ENCODE assay signal across 8 mouse cellular contexts in the genomic region with DNA sequence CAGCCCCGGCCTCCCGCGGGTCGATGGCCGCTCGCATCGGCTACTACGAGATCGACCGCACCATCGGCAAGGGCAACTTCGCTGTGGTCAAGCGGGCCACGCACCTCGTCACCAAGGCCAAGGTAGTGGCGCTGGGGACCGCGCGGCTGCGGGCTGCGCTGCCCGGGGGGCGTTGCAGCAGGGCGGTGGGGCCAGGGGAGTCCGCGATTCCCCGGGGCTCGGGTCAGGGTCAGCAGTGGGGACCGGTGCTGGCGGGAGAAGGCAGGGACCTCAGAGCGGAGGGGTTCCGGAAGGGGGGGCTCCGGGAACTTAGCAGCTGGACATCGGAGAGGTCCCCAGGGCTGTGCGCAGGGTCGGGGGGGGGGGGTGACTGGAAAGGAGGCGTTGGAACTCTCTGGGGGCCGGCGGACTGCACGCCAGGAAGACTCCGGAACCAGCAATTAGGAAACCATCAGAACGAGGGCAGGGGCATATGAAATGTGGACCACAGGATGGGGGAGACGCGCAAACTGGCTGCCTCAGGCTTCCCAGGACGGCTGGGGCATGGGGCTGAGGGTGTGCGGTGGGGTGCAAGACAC. TPM values are rescaled to one million over a fixed set of nuclear protein-coding genes. Genes with fewer than 3 reads are reported as not detected.
DNase-seq lines count a peak whose midpoint lies in the region; ATAC-seq and TF ChIP-seq lines count a peak whose summit lies in the region.

No protein-coding gene starts in this region.

- TF ChIP-seq CTCF in ES-Bruce4 (IDR thresholded peaks at IDR 0.05; ENCODE audit: low read depth, low read length), result no peak
- TF ChIP-seq CTCF in cortical plate, adult 2 months (IDR thresholded peaks at IDR 0.05; ENCODE audit: extremely low read depth, insufficient read depth, low read length), result no peak

- peaks cover 51% of the 10 kb centered on the region for H3K79me2 ChIP-seq in macrophage (ENCODE audit: inconsistent target)

- H3K9ac ChIP-seq in ES-Bruce4 (ENCODE audit: low read depth, poor library complexity, severe bottlenecking), result peak overlapping the region; percentile 97
- peak overlapping the region; percentile 98 for H3K9ac ChIP-seq in heart, embryonic 11.5 days (ENCODE audit: low read depth, low read length)
- peak overlapping the region; percentile 93 for H3K9ac ChIP-seq in kidney, embryonic 16.5 days (replicated peaks; ENCODE audit: low read length)

- no peaks in the 10 kb centered on the region for H3K27me3 ChIP-seq in ES-Bruce4 (ENCODE audit: control insufficient read depth, insufficient read depth, low read length, poor library complexity, severe bottlenecking)
- no peaks in the 10 kb centered on the region for H3K27me3 ChIP-seq in heart, embryonic 11.5 days (ENCODE audit: control insufficient read depth, insufficient read depth, low read length)
- H3K27me3 ChIP-seq in kidney, embryonic 16.5 days (ENCODE audit: insufficient read depth, low read length), result no peaks in the 10 kb centered on the region
- no peaks in the 10 kb centered on the region for H3K27me3 ChIP-seq in splenic B cell, adult 2 months (ENCODE audit: control insufficient read depth, insufficient read depth, low read length, poor library complexity, severe bottlenecking)

- peak; percentile 30 to 42 for DNase-seq in frontal cortex, postnatal 14 days (ENCODE audit: low spot score in 2 of 2)
- no peak for DNase-seq in frontal cortex, adult 2 months (ENCODE audit: extremely low spot score in 1 of 2, low spot score in 1 of 2)
- peak; percentile 47 for DNase-seq in splenic B cell, adult 2 months (ENCODE audit: low read depth, low spot score)

- H3K36me3 ChIP-seq in ES-Bruce4 (ENCODE audit: control insufficient read depth, insufficient read depth, low read length, poor library complexity, severe bottlenecking) (no peaks in the 10 kb centered on the region), macrophage (ENCODE audit: inconsistent target) (no peaks in the 10 kb centered on the region)
- no peaks in the 10 kb centered on the region; the same call in 1 of the 2 replicates for H3K36me3 ChIP-seq in heart, embryonic 11.5 days (ENCODE audit: control insufficient read depth, insufficient read depth, low read length)
- no peaks in the 10 kb centered on the region for H3K36me3 ChIP-seq in kidney, embryonic 16.5 days (ENCODE audit: insufficient read depth, low read length)
- 0 out of 2 replicates have a peak, but pooled peaks cover 1% of the 10 kb centered on the region for H3K36me3 ChIP-seq in splenic B cell, adult 2 months (ENCODE audit: control insufficient read depth, insufficient read depth, low read length, poor library complexity, severe bottlenecking)

- peak overlapping the region; percentile 69 for H3K4me2 ChIP-seq in heart, embryonic 11.5 days
- peak overlapping the region; percentile 78 for H3K4me2 ChIP-seq in kidney, embryonic 16.5 days (replicated peaks; ENCODE audit: low read depth, low read length)

- no peak for TF ChIP-seq POLR2A in ES-Bruce4 (IDR thresholded peaks at IDR 0.05; ENCODE audit: insufficient read depth, low read length)
- TF ChIP-seq POLR2A in cortical plate, adult 2 months (IDR thresholded peaks at IDR 0.05; ENCODE audit: extremely low read depth, insufficient read depth, low read length), result no peak

- peaks cover 4% of the 10 kb centered on the region for H3K4me1 ChIP-seq in ES-Bruce4 (ENCODE audit: control insufficient read depth, insufficient read depth, low read length)
- peaks cover 3% of the 10 kb centered on the region for H3K4me1 ChIP-seq in cortical plate, adult 2 months (ENCODE audit: control insufficient read depth, insufficient read depth, low read length)
- peaks cover 36% of the 10 kb centered on the region for H3K4me1 ChIP-seq in heart, embryonic 11.5 days (ENCODE audit: control insufficient read depth, insufficient read depth, low read length)
- peaks cover 36% of the 10 kb centered on the region for H3K4me1 ChIP-seq in kidney, embryonic 16.5 days (ENCODE audit: insufficient read depth, low read length)

- H3K27ac ChIP-seq in ES-Bruce4 (ENCODE audit: insufficient read depth, low read length) (no peak overlapping the region), macrophage (peak overlapping the region; percentile 53)
- peak overlapping the region; percentile 88 for H3K27ac ChIP-seq in cortical plate, adult 2 months (ENCODE audit: insufficient read depth, low read length)
- H3K27ac ChIP-seq in heart, embryonic 11.5 days (ENCODE audit: low read depth, low read length), result peak overlapping the region; percentile 90
- peak overlapping the region; percentile 94 for H3K27ac ChIP-seq in kidney, embryonic 16.5 days (ENCODE audit: low read length)

- peak overlapping the region; percentile 97 for H3K4me3 ChIP-seq in ES-Bruce4 (ENCODE audit: low read depth, low read length)
- peak overlapping the region; percentile 89 for H3K4me3 ChIP-seq in cortical plate, adult 2 months (ENCODE audit: insufficient read depth, low read length)
- peak overlapping the region; percentile 96 for H3K4me3 ChIP-seq in heart, embryonic 11.5 days (ENCODE audit: low read depth, low read length)
- peak overlapping the region; percentile 97 for H3K4me3 ChIP-seq in kidney, embryonic 16.5 days (ENCODE audit: low read length)
- H3K4me3 ChIP-seq in macrophage (ENCODE audit: inconsistent target), result peak overlapping the region; percentile 67

- no peaks in the 10 kb centered on the region for H3K9me3 ChIP-seq in ES-Bruce4 (replicated peaks; ENCODE audit: control insufficient read depth, insufficient read depth, low read length, poor library complexity, severe bottlenecking)
- no peaks in the 10 kb centered on the region for H3K9me3 ChIP-seq in heart, embryonic 11.5 days (replicated peaks; ENCODE audit: control insufficient read depth, low read length)
- H3K9me3 ChIP-seq in kidney, embryonic 16.5 days (ENCODE audit: low read length), result no peaks in the 10 kb centered on the region

- WGBS in heart, embryonic 11.5 days (ENCODE audit: insufficient replicate concordance), result under 1% methylated on average over 44 of the region's 46 CpGs
- under 1% methylated on average over 45 of the region's 46 CpGs for WGBS in kidney, embryonic 16.5 days
- WGBS in macrophage (ENCODE audit: missing documents), result under 1% methylated on average over 45 of the region's 46 CpGs

- ATAC-seq in heart, embryonic 11.5 days (replicated peaks; ENCODE audit: insufficient number of reproducible peaks, low FRiP score, low TSS enrichment), result peak; percentile 46
- peak; percentile 72 for ATAC-seq in kidney, embryonic 16.5 days (ENCODE audit: low FRiP score, low TSS enrichment)

- TF ChIP-seq EP300 in ES-Bruce4 (IDR thresholded peaks at IDR 0.05; ENCODE audit: insufficient read depth, low read depth, low read length), result no peak

RNA-seq across cellular contexts. Expression of a gene that starts 0.5 kb away (rescaled TPM):
- 54.9 and 56.6 TPM in 2 replicates for polyA plus RNA-seq in frontal cortex, adult 2 months (2012; rRNA removed)
- polyA plus RNA-seq in ES-Bruce4 (2011; ENCODE audit: insufficient read depth, insufficient read length, low read depth, missing spikeins) (23.2 and 28.1 TPM in 2 replicates), macrophage (2018) (23.4 to 34.1 TPM (median 27.7 TPM) in 3 replicates)
- 46.5 and 47.0 TPM in 2 replicates for polyA plus RNA-seq in cortical plate, adult 2 months (2012; rRNA removed)
- polyA plus RNA-seq in heart, embryonic 11.5 days (2014; fragmentation: Nextera tagmentation; extraction: Ambion mirVana), result 10.0 and 10.1 TPM in 2 replicates
- 5.2 and 5.6 TPM in 2 replicates for polyA plus RNA-seq in kidney, embryonic 16.5 days (2015; fragmentation: Nextera tagmentation; extraction: Ambion mirVana)
- total RNA-seq in macrophage (2018; cell fraction: chromatin; rRNA removed), result 100 to 1,000 TPM in 1 of 26 experiments, 10 to 100 TPM in 25; 48.0 to 104 (median 68.7) TPM
- 10 to 100 TPM; 28.5 to 38.5 (median 33.2) TPM for total RNA-seq in macrophage (2018; cell fraction: cytosol; rRNA removed)
- 100 to 1,000 TPM in 1 of 26 experiments, 10 to 100 TPM in 25; 34.7 to 106 (median 47.5) TPM for total RNA-seq in macrophage (2018; cell fraction: nucleus; rRNA removed)

RNA-seq across cellular contexts. Expression of a gene that starts 0.6 kb away (rescaled TPM):
- polyA plus RNA-seq in frontal cortex, adult 2 months (2012; rRNA removed), result 99.0 and 106 TPM in 2 replicates
- polyA plus RNA-seq in ES-Bruce4 (2011; ENCODE audit: insufficient read depth, insufficient read length, low read depth, missing spikeins) (76.6 and 77.0 TPM in 2 replicates), macrophage (2018) (39.7 to 51.8 TPM (median 44.3 TPM) in 3 replicates)
- 90.3 and 92.6 TPM in 2 replicates for polyA plus RNA-seq in cortical plate, adult 2 months (2012; rRNA removed)
- 155 and 163 TPM in 2 replicates for polyA plus RNA-seq in heart, embryonic 11.5 days (2014; fragmentation: Nextera tagmentation; extraction: Ambion mirVana)
- 166 and 173 TPM in 2 replicates for polyA plus RNA-seq in kidney, embryonic 16.5 days (2015; fragmentation: Nextera tagmentation; extraction: Ambion mirVana)
- 10 to 100 TPM; 18.0 to 72.1 (median 46.9) TPM for total RNA-seq in macrophage (2018; cell fraction: chromatin; rRNA removed)
- 10 to 100 TPM; 40.4 to 64.0 (median 54.2) TPM for total RNA-seq in macrophage (2018; cell fraction: cytosol; rRNA removed)
- 10 to 100 TPM; 20.5 to 64.1 (median 40.6) TPM for total RNA-seq in macrophage (2018; cell fraction: nucleus; rRNA removed)

RNA-seq across cellular contexts. Expression of a gene that starts 58.0 kb away (rescaled TPM):
- 103 and 112 TPM in 2 replicates for polyA plus RNA-seq in frontal cortex, adult 2 months (2012; rRNA removed)
- polyA plus RNA-seq in ES-Bruce4 (2011; ENCODE audit: insufficient read depth, insufficient read length, low read depth, missing spikeins), result 89.9 and 93.6 TPM in 2 replicates
- polyA plus RNA-seq in cortical plate, adult 2 months (2012; rRNA removed), result 103 and 117 TPM in 2 replicates
- 34.7 and 36.0 TPM in 2 replicates for polyA plus RNA-seq in heart, embryonic 11.5 days (2014; fragmentation: Nextera tagmentation; extraction: Ambion mirVana)
- polyA plus RNA-seq in kidney, embryonic 16.5 days (2015; fragmentation: Nextera tagmentation; extraction: Ambion mirVana), result 44.5 and 45.8 TPM in 2 replicates
- total RNA-seq in macrophage (2018; cell fraction: chromatin; rRNA removed), result 100 to 1,000 TPM in 23 of 26 experiments, 10 to 100 TPM in 3; 72.4 to 298 (median 167) TPM
- total RNA-seq in macrophage (2018; cell fraction: cytosol; rRNA removed), result 100 to 1,000 TPM in 13 of 26 experiments, 10 to 100 TPM in 13; 44.5 to 165 (median 81.6) TPM
- total RNA-seq in macrophage (2018; cell fraction: nucleus; rRNA removed), result 100 to 1,000 TPM in 13 of 26 experiments, 10 to 100 TPM in 13; 65.9 to 220 (median 115) TPM
- polyA plus RNA-seq in macrophage (2018), result 48.8 to 139 TPM (median 91.4 TPM) in 3 replicates

Comparison
In these comparisons a context has a peak if more than half of its experiments do, and no peak if none do; other contexts are left out.
1. DNase-seq: peak in frontal cortex, postnatal 14 days (2 of 2) and splenic B cell, adult 2 months (single experiment); none in frontal cortex, adult 2 months (0 of 2).
2. Peak in every context shown above with its lines, with median percentiles within 50 percentile points of each other: H3K4me3 ChIP-seq and H3K9ac ChIP-seq.